Mouse (Mus musculus) heart, embryonic 13.5 days (tissue): ENCODE results near the gene Krtap12-1. TPM values are rescaled to one million over a fixed set of nuclear protein-coding genes. Genes with fewer than 3 reads are reported as not detected.
A peak's percentile ranks its signal among the peaks of the same experiment; 100 is the strongest.
"Not testable (repeated sequence)": the region's sequence is repeated elsewhere in the genome, so short reads cannot be mapped to it uniquely, and the experiment has no call there.

Source experiments
- ATAC-seq: fragments of 200-750 bp; cut with Nextera tagmentation; 2 replicates; pipeline ENCODE4 v1.8.0; 2017; ENCODE audit warnings: moderate TSS enrichment; ENCODE audit not compliant: insufficient number of reproducible peaks, low FRiP score, low TSS enrichment; ENCODE audit errors: extremely low read depth
- H3K27ac ChIP-seq: fragments of 300-500 bp; sonication (generic); replicated peaks from 2 replicates; pipeline ENCODE4 v1.5.1; 2015; ENCODE audit warnings: moderate library complexity, mild to moderate bottlenecking, inconsistent platforms
- H3K27me3 ChIP-seq: fragments of 300-500 bp; sonication (generic); replicated peaks from 2 replicates; pipeline ENCODE4 v1.6.1; 2015; ENCODE audit warnings: mild to moderate bottlenecking, inconsistent platforms
- H3K36me3 ChIP-seq: fragments of 300-500 bp; sonication (generic); 2 replicates; pipeline ENCODE4 v1.6.1; 2015; ENCODE audit warnings: mild to moderate bottlenecking, inconsistent platforms
- H3K4me1 ChIP-seq: fragments of 300-500 bp; sonication (generic); 2 replicates; pipeline ENCODE4 v1.6.1; 2015; ENCODE audit warnings: inconsistent platforms
- H3K4me2 ChIP-seq: fragments of 300-500 bp; sonication (generic); 2 replicates; pipeline ENCODE4 v1.6.1; 2015; ENCODE audit warnings: inconsistent platforms, mild to moderate bottlenecking, moderate library complexity
- H3K4me3 ChIP-seq: fragments of 300-500 bp; sonication (generic); 2 replicates; pipeline ENCODE4 v1.5.1; 2015; ENCODE audit warnings: moderate library complexity, mild to moderate bottlenecking, inconsistent platforms
- H3K9ac ChIP-seq: fragments of 300-500 bp; sonication (generic); 2 replicates; pipeline ENCODE4 v1.6.1; 2015; ENCODE audit warnings: inconsistent platforms, mild to moderate bottlenecking, moderate library complexity
- H3K9me3 ChIP-seq: fragments of 300-500 bp; sonication (generic); 2 replicates; pipeline ENCODE4 v1.6.1; 2016; ENCODE audit warnings: inconsistent platforms
- WGBS: fragments of 180-500 bp; shearing (Covaris S2); methylation state at CpG from one replicate; pipeline ENCODE4 v1.1.7; 2015; ENCODE audit warnings: mixed read lengths; 5-methylcytosine and 5-hydroxymethylcytosine counted together
- polyA plus RNA-seq: library from polyadenylated mRNA; unstranded; fragments of >200 nt; fragmentation: Nextera tagmentation; extraction: Ambion mirVana; gene quantifications from 2 replicates; pipeline ENCODE4 v1.2.1, GENCODE M21; 2015

The Krtap12-1 gene
- not detected in 2 replicates for polyA plus RNA-seq

- WGBS: 72% methylated on average over 1 of the region's 1 CpGs
- ATAC-seq, H3K4me3 ChIP-seq, H3K27ac ChIP-seq, H3K36me3 ChIP-seq, H3K27me3 ChIP-seq, H3K9ac ChIP-seq, H3K9me3 ChIP-seq, H3K4me1 ChIP-seq, H3K4me2 ChIP-seq: not testable (repeated sequence)
Measured at GRCm38 (mm10) chr10:77720299-77720698, at the start of gene Krtap12-1. TSS of gene Krtap12-1 (plus strand) at chr10:77720599.

- H3K9me3 ChIP-seq: no peaks in the 10 kb centered on the region
- no peak overlapping the region for H3K9ac ChIP-seq
- no peak for ATAC-seq
- no peak overlapping the region for H3K4me3 ChIP-seq
- H3K36me3 ChIP-seq: no peaks in the 10 kb centered on the region
- WGBS: 79% methylated on average over 4 of the region's 4 CpGs
- no peaks in the 10 kb centered on the region for H3K4me1 ChIP-seq
- peaks cover 32% of the 10 kb centered on the region for H3K27me3 ChIP-seq
- H3K4me2 ChIP-seq: no peak overlapping the region
- no peak overlapping the region for H3K27ac ChIP-seq
Measured at GRCm38 (mm10) chr10:77670710-77671109, 49.7 kb upstream of the Krtap12-1 start.

DNA sequence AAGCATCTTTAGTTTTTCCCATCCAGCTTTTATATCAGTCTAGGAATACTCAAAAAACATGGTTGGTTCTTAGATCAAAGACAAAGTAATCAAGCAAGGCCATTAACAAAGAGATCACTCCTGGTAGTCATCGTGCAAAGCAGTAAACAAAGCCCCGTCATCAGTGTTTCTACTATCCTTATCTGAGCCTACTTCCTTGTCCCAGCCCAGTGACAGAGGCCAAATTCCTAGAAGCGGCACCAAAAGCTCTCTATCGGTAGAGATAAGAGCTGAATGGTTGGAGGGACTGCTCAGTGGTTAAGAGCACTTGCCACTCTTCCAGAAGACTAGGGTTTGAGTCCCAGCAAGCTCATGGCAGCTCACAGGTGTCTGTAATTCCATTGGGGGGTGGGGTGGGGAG lies 48.9 kb upstream of the Krtap12-1 start:
- Histone ChIP-seq H3K27me3 (peaks cover 36% of the 10 kb centered on the region), H3K4me1 (no peaks in the 10 kb centered on the region), H3K9me3 (no peaks in the 10 kb centered on the region), H3K36me3 (no peaks in the 10 kb centered on the region), H3K4me2 (no peak overlapping the region), H3K4me3 (no peak overlapping the region), H3K9ac (no peak overlapping the region), H3K27ac (no peak overlapping the region)
- no peak for ATAC-seq
- WGBS: 7% methylated on average over 4 of the region's 4 CpGs

- Histone ChIP-seq H3K36me3 (no peaks in the 10 kb centered on the region), H3K4me1 (peaks cover 12% of the 10 kb centered on the region), H3K27ac (no peak overlapping the region), H3K27me3 (peaks cover 52% of the 10 kb centered on the region), H3K4me3 (no peak overlapping the region), H3K4me2 (no peak overlapping the region), H3K9me3 (no peaks in the 10 kb centered on the region), H3K9ac (no peak overlapping the region)
- ATAC-seq: no peak
- WGBS: 54% methylated on average over 13 of the region's 13 CpGs
Measured at GRCm38 (mm10) chr10:77673765-77674164, 46.6 kb upstream of the Krtap12-1 start.

DNA sequence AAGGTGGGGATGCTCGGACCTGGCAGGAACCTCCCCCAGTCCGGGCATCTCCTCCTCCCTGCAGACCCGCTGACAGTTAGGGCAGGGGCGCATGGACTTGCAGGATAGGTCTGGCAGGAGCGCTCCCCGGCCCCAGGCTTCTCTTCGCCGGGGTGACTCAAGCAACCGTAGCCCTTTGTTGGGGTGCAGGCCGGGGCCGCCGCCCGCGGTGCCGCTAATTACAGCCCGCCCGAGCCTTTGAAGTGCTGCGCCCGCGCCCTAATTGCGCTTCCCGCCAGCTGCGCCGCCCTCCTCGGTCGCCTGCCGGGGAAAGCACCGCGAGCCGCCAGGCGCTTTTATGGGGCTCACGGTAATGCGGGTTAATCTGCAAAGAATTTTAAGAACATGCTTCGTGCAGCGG lies 42.8 kb upstream of the Krtap12-1 start:
- H3K36me3 ChIP-seq: no peaks in the 10 kb centered on the region
- H3K4me2 ChIP-seq: peak overlapping the region; percentile 67
- peaks cover 85% of the 10 kb centered on the region for H3K27me3 ChIP-seq
- peak overlapping the region; percentile 3; the same call in 1 of the 2 replicates for H3K9ac ChIP-seq
- H3K4me1 ChIP-seq: peaks cover 12% of the 10 kb centered on the region
- no peak for ATAC-seq
- H3K9me3 ChIP-seq: no peaks in the 10 kb centered on the region
- under 1% methylated on average over 35 of the region's 35 CpGs for WGBS
- no peak overlapping the region for H3K27ac ChIP-seq
- peak overlapping the region; percentile 45 for H3K4me3 ChIP-seq

- no peaks in the 10 kb centered on the region for H3K9me3 ChIP-seq
- no peak for ATAC-seq
- WGBS: 66% methylated on average over 7 of the region's 7 CpGs
- no peak overlapping the region for H3K4me2 ChIP-seq
- peaks cover 95% of the 10 kb centered on the region for H3K27me3 ChIP-seq
- H3K4me3 ChIP-seq: no peak overlapping the region
- no peak overlapping the region for H3K9ac ChIP-seq
- no peaks in the 10 kb centered on the region for H3K36me3 ChIP-seq
- H3K27ac ChIP-seq: no peak overlapping the region
- H3K4me1 ChIP-seq: peaks cover 13% of the 10 kb centered on the region
Measured at GRCm38 (mm10) chr10:77682994-77683393, 37.4 kb upstream of the Krtap12-1 start.

- no peak overlapping the region for H3K9ac ChIP-seq
- H3K27me3 ChIP-seq: peaks cover 95% of the 10 kb centered on the region
- H3K4me3 ChIP-seq: no peak overlapping the region
- no peaks in the 10 kb centered on the region for H3K36me3 ChIP-seq
- WGBS: 36% methylated on average over 8 of the region's 8 CpGs
- ATAC-seq: no peak
- no peak overlapping the region for H3K27ac ChIP-seq
- no peaks in the 10 kb centered on the region for H3K9me3 ChIP-seq
- peaks cover 11% of the 10 kb centered on the region for H3K4me1 ChIP-seq
- H3K4me2 ChIP-seq: no peak overlapping the region
Measured at GRCm38 (mm10) chr10:77684181-77684580, 36.2 kb upstream of the Krtap12-1 start.

DNA sequence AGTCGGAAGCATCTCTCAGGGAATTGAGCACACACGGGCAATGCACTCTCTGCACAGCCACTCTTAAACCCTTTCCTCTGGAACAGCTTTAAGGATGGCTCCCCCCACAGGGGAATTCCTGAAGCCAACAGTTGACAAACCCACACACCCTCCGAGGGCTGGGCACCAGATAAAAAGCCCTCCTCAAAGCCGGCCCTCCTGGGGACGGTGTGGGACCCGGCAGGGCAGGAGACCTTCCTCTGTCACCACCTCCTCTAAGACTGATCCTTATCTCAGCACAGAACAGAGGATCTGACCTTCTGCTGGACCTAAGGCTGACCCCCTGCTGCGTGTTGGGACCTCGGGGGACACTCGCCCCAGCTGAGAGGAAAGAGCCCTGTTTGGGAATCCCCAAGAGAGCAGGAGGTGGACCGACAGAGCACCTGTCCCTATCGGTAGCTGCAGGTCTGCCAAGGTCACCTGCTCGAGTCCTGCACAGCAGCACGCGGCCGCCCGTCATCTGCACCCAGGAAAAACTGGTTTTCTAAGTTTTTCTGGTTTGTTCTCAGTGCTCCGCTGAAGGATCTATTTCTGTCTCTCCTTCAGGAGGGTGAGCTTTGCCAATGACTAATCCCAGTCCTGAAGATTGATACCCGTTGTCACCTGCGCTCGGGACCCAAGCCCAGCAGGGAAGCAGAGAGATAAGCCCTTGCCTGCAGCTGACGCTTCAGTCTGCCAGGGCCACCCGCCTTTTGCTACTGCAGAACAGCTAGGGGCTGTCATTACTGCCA lies 34.3 kb upstream of the Krtap12-1 start, which contains the start of gene Tspear:
Gene Tspear (plus strand): TSS at position 675 of the 770 bp plus-strand sequence.
- WGBS: 2% methylated on average over 22 of the region's 22 CpGs
- no peak for ATAC-seq

GRCm38 (mm10) chr10:77687021-77687420 lies 33.4 kb upstream of the Krtap12-1 start:
- WGBS: 20% methylated on average over 10 of the region's 10 CpGs
- Histone ChIP-seq H3K4me1 (peaks cover 11% of the 10 kb centered on the region), H3K9me3 (no peaks in the 10 kb centered on the region), H3K4me2 (no peak overlapping the region), H3K27me3 (peaks cover 92% of the 10 kb centered on the region), H3K4me3 (no peak overlapping the region), H3K27ac (no peak overlapping the region), H3K36me3 (no peaks in the 10 kb centered on the region), H3K9ac (no peak overlapping the region)
- no peak for ATAC-seq

More for the DNA sequence above, 34.3 kb upstream of the Krtap12-1 start, which contains the start of gene Tspear:
- Histone ChIP-seq H3K36me3 (no peaks in the 10 kb centered on the region), H3K27ac (no peak within 1 kb of the TSS), H3K9ac (no peak within 1 kb of the TSS), H3K4me3 (peak within 1 kb of the TSS; percentile 4), H3K4me2 (peak within 1 kb of the TSS; percentile 45), H3K9me3 (no peaks in the 10 kb centered on the region), H3K4me1 (peaks cover 11% of the 10 kb centered on the region), H3K27me3 (peaks cover 91% of the 10 kb centered on the region)

GRCm38 (mm10) chr10:77690356-77690807 lies 30.0 kb upstream of the Krtap12-1 start, which contains the start of gene Gm19402:
TSS of gene Gm19402 (minus strand) at chr10:77690757.
- not testable (repeated sequence) for H3K4me2 ChIP-seq, H3K27ac ChIP-seq, ATAC-seq, H3K4me3 ChIP-seq, H3K9me3 ChIP-seq, H3K9ac ChIP-seq, H3K36me3 ChIP-seq
- WGBS: 58% methylated on average over 3 of the region's 3 CpGs
- Histone ChIP-seq H3K27me3 (peaks cover 75% of the 10 kb centered on the region), H3K4me1 (peaks cover 11% of the 10 kb centered on the region)

DNA sequence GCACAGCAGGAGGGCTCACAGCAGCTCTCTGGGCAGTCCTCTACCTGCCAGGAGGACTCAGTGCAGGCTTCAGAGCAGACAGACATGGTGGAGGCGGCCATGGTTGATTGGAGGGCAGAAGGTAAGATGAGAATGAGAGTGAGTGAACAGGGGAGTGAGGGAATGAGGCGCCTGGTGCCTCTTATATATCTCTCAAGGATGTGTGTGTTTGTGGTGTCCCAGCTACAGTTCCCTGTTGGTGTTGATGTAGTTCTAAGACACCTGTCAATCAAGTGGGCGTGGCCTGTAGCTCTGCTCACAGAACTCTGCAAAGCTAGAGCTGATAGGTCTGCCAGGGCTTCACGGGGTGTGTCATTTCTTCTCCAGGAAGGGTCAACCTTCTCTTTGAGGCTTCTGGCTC lies 23.3 kb upstream of the Krtap12-1 start, which contains the start of gene Gm9508:
Gene Gm9508 (minus strand): TSS at position 101 of the 400 bp plus-strand sequence.
- Histone ChIP-seq H3K4me3 (no peak within 1 kb of the TSS), H3K27me3 (peaks cover 26% of the 10 kb centered on the region), H3K4me2 (no peak within 1 kb of the TSS), H3K9ac (no peak within 1 kb of the TSS), H3K9me3 (peaks cover 7% of the 10 kb centered on the region; the same call in 1 of the 2 replicates), H3K27ac (no peak within 1 kb of the TSS), H3K36me3 (no peaks in the 10 kb centered on the region), H3K4me1 (no peaks in the 10 kb centered on the region)
- 33% methylated on average over 4 of the region's 4 CpGs for WGBS
- ATAC-seq: no peak
